Mouse (Mus musculus): Measurements from ENCODE around the gene Oas2. TPM values are rescaled to one million over a fixed set of nuclear protein-coding genes. Genes with fewer than 3 reads are reported as not detected.

Gene Oas2
- polyA plus RNA-seq, 1 experiment from 2014 or later: 0.26 TPM

- Histone ChIP-seq H3K9ac (peak overlapping the region; percentile 12; the same call in 1 of the 2 replicates), H3K9me3 (no peaks in the 10 kb centered on the region), H3K36me3 (peaks cover 5% of the 10 kb centered on the region; the same call in 1 of the 2 replicates), H3K4me2 (replicated peaks) (peak overlapping the region; percentile 43), H3K4me3 (peak overlapping the region; percentile 12; the same call in 1 of the 2 replicates), H3K27ac (no peak overlapping the region), H3K4me1 (peaks cover 18% of the 10 kb centered on the region), H3K27me3 (peaks cover 70% of the 10 kb centered on the region)
- WGBS: 3% methylated on average over 41 of the region's 41 CpGs
- no peak for ATAC-seq (ENCODE audit: insufficient number of reproducible peaks, insufficient read depth, low FRiP score, low TSS enrichment)
These were observed 55.0 kb downstream of the Oas2 start for GRCm38 (mm10) chr5:120694695-120695074.

GRCm38 (mm10) chr5:120693931-120694694 is 55.5 kb downstream of the Oas2 start:
- Histone ChIP-seq H3K4me3 (peak overlapping the region; percentile 12; the same call in 1 of the 2 replicates), H3K4me2 (replicated peaks) (peak overlapping the region; percentile 43), H3K36me3 (peaks cover 5% of the 10 kb centered on the region; the same call in 1 of the 2 replicates), H3K9me3 (no peaks in the 10 kb centered on the region), H3K4me1 (peaks cover 18% of the 10 kb centered on the region), H3K27ac (no peak overlapping the region), H3K9ac (peak overlapping the region; percentile 12; the same call in 1 of the 2 replicates), H3K27me3 (peaks cover 70% of the 10 kb centered on the region)
- no peak for ATAC-seq (ENCODE audit: insufficient number of reproducible peaks, insufficient read depth, low FRiP score, low TSS enrichment)
- WGBS: 13% methylated on average over 37 of the region's 38 CpGs

GRCm38 (mm10) chr5:120692034-120692433 is 57.6 kb downstream of the Oas2 start:
- Histone ChIP-seq H3K9ac (no peak overlapping the region), H3K4me3 (no peak overlapping the region), H3K4me2 (replicated peaks) (no peak overlapping the region), H3K36me3 (peaks cover 5% of the 10 kb centered on the region; the same call in 1 of the 2 replicates), H3K27ac (no peak overlapping the region), H3K27me3 (peaks cover 60% of the 10 kb centered on the region), H3K9me3 (no peaks in the 10 kb centered on the region), H3K4me1 (peaks cover 14% of the 10 kb centered on the region)
- WGBS: 77% methylated on average over 19 of the region's 19 CpGs
- no peak for ATAC-seq (ENCODE audit: insufficient number of reproducible peaks, insufficient read depth, low FRiP score, low TSS enrichment)

- no peak for ATAC-seq (ENCODE audit: insufficient number of reproducible peaks, insufficient read depth, low FRiP score, low TSS enrichment)
- Histone ChIP-seq H3K9ac (no peak overlapping the region), H3K4me2 (replicated peaks) (no peak overlapping the region), H3K4me3 (no peak overlapping the region), H3K9me3 (no peaks in the 10 kb centered on the region), H3K4me1 (peaks cover 14% of the 10 kb centered on the region), H3K27me3 (peaks cover 47% of the 10 kb centered on the region), H3K27ac (no peak overlapping the region), H3K36me3 (peaks cover 5% of the 10 kb centered on the region; the same call in 1 of the 2 replicates)
- 43% methylated on average over 4 of the region's 4 CpGs for WGBS
These were observed 59.2 kb downstream of the Oas2 start for GRCm38 (mm10) chr5:120690417-120690816.

GRCm38 (mm10) chr5:120688434-120688833 is 61.2 kb downstream of the Oas2 start:
- Histone ChIP-seq H3K4me3 (no peak overlapping the region), H3K9ac (no peak overlapping the region), H3K4me1 (0 out of 2 replicates have a peak, but pooled peaks cover 5% of the 10 kb centered on the region), H3K27me3 (peaks cover 41% of the 10 kb centered on the region), H3K4me2 (replicated peaks) (no peak overlapping the region), H3K9me3 (no peaks in the 10 kb centered on the region), H3K27ac (no peak overlapping the region), H3K36me3 (no peaks in the 10 kb centered on the region)
- 47% methylated on average over 4 of the region's 4 CpGs for WGBS
- ATAC-seq (ENCODE audit: insufficient number of reproducible peaks, insufficient read depth, low FRiP score, low TSS enrichment): no peak

- peaks cover 41% of the 10 kb centered on the region for H3K27me3 ChIP-seq
- H3K9me3 ChIP-seq: no peaks in the 10 kb centered on the region
- no peak overlapping the region for H3K27ac ChIP-seq
- no peaks in the 10 kb centered on the region for H3K36me3 ChIP-seq
- no peak overlapping the region for H3K4me2 ChIP-seq (replicated peaks)
- no peak for ATAC-seq (ENCODE audit: insufficient number of reproducible peaks, insufficient read depth, low FRiP score, low TSS enrichment)
- peaks cover 9% of the 10 kb centered on the region; the same call in 1 of the 2 replicates for H3K4me1 ChIP-seq
- 81% methylated on average over 5 of the region's 5 CpGs for WGBS
- H3K4me3 ChIP-seq: no peak overlapping the region
- H3K9ac ChIP-seq: no peak overlapping the region
These were observed 61.8 kb downstream of the Oas2 start for GRCm38 (mm10) chr5:120687897-120688296.

GRCm38 (mm10) chr5:120687484-120687851 is 62.2 kb downstream of the Oas2 start:
- Histone ChIP-seq H3K27me3 (peaks cover 41% of the 10 kb centered on the region), H3K4me1 (peaks cover 13% of the 10 kb centered on the region; the same call in 1 of the 2 replicates), H3K4me3 (no peak overlapping the region), H3K9ac (no peak overlapping the region), H3K4me2 (replicated peaks) (no peak overlapping the region), H3K36me3 (no peaks in the 10 kb centered on the region), H3K9me3 (no peaks in the 10 kb centered on the region), H3K27ac (no peak overlapping the region)
- WGBS: 84% methylated on average over 3 of the region's 3 CpGs
- ATAC-seq (ENCODE audit: insufficient number of reproducible peaks, insufficient read depth, low FRiP score, low TSS enrichment): no peak

- no peak for ATAC-seq (ENCODE audit: insufficient number of reproducible peaks, insufficient read depth, low FRiP score, low TSS enrichment)
- WGBS: 83% methylated on average over 6 of the region's 6 CpGs
- Histone ChIP-seq H3K9me3 (no peaks in the 10 kb centered on the region), H3K4me3 (no peak overlapping the region), H3K4me1 (peaks cover 14% of the 10 kb centered on the region; the same call in 1 of the 2 replicates), H3K36me3 (no peaks in the 10 kb centered on the region), H3K27me3 (peaks cover 41% of the 10 kb centered on the region), H3K9ac (no peak overlapping the region), H3K4me2 (replicated peaks) (no peak overlapping the region), H3K27ac (no peak overlapping the region)
These were observed 62.7 kb downstream of the Oas2 start for GRCm38 (mm10) chr5:120686749-120687483.

- Histone ChIP-seq H3K36me3 (no peaks in the 10 kb centered on the region), H3K27ac (no peak overlapping the region), H3K4me3 (no peak overlapping the region), H3K27me3 (peaks cover 41% of the 10 kb centered on the region), H3K4me2 (replicated peaks) (no peak overlapping the region), H3K9me3 (no peaks in the 10 kb centered on the region), H3K4me1 (peaks cover 14% of the 10 kb centered on the region), H3K9ac (no peak overlapping the region)
- ATAC-seq (ENCODE audit: insufficient number of reproducible peaks, insufficient read depth, low FRiP score, low TSS enrichment): no peak
- WGBS: 82% methylated on average over 8 of the region's 8 CpGs
These were observed 64.0 kb downstream of the Oas2 start for GRCm38 (mm10) chr5:120685678-120686077.

- H3K27ac ChIP-seq: no peak overlapping the region
- H3K27me3 ChIP-seq: peaks cover 41% of the 10 kb centered on the region
- H3K4me2 ChIP-seq (replicated peaks): peak overlapping the region; percentile 2; the same call in 1 of the 2 replicates
- 7% methylated on average over 24 of the region's 24 CpGs for WGBS
- no peak for ATAC-seq (ENCODE audit: insufficient number of reproducible peaks, insufficient read depth, low FRiP score, low TSS enrichment)
- peaks cover 18% of the 10 kb centered on the region for H3K4me1 ChIP-seq
- H3K4me3 ChIP-seq: no peak overlapping the region
- H3K36me3 ChIP-seq: no peaks in the 10 kb centered on the region
- no peaks in the 10 kb centered on the region for H3K9me3 ChIP-seq
- no peak overlapping the region for H3K9ac ChIP-seq
These were observed 66.5 kb downstream of the Oas2 start for GRCm38 (mm10) chr5:120682982-120683771.

- H3K27ac ChIP-seq: no peak overlapping the region
- ATAC-seq (ENCODE audit: insufficient number of reproducible peaks, insufficient read depth, low FRiP score, low TSS enrichment): no peak
- peaks cover 18% of the 10 kb centered on the region for H3K4me1 ChIP-seq
- H3K9ac ChIP-seq: 0 out of 2 replicates have a peak overlapping the region, but pooled peaks have one; percentile 1
- H3K36me3 ChIP-seq: no peaks in the 10 kb centered on the region
- peaks cover 41% of the 10 kb centered on the region for H3K27me3 ChIP-seq
- no peaks in the 10 kb centered on the region for H3K9me3 ChIP-seq
- H3K4me3 ChIP-seq: no peak overlapping the region
- WGBS: 87% methylated on average over 18 of the region's 18 CpGs
- peak overlapping the region; percentile 32 for H3K4me2 ChIP-seq (replicated peaks)
These were observed 68.7 kb downstream of the Oas2 start for GRCm38 (mm10) chr5:120680918-120681317.

Data from embryonic facial prominence, embryonic 12.5 days (tissue).